Mouse (Mus musculus) kidney, adult 2 months (tissue): ENCODE measurements around the gene Tbx3. TPM values are rescaled to one million over a fixed set of nuclear protein-coding genes. Genes with fewer than 3 reads are reported as not detected.

Experiments used
- DNase-seq: peaks from one replicate; pipeline ENCODE4 v3.0.0; 2021
- H3K27ac ChIP-seq: fragments of 200-500 bp; 2 replicates; pipeline ENCODE4 v1.5.1; 2012; ENCODE audit warnings: low read depth, low read length, control low read depth, inconsistent platforms; ENCODE audit not compliant: insufficient read depth
- H3K27me3 ChIP-seq: fragments of 200-500 bp; replicated peaks from 2 replicates; pipeline ENCODE4 v1.6.1; 2012; ENCODE audit warnings: mild to moderate bottlenecking, moderate library complexity, low read length, inconsistent platforms; ENCODE audit not compliant: control insufficient read depth, insufficient read depth
- H3K36me3 ChIP-seq: fragments of 200-500 bp; 2 replicates; pipeline ENCODE4 v1.6.1; 2012; ENCODE audit warnings: mild to moderate bottlenecking, moderate library complexity, low read length, inconsistent platforms; ENCODE audit not compliant: control insufficient read depth, insufficient read depth
- H3K4me1 ChIP-seq: fragments of 200-500 bp; 2 replicates; pipeline ENCODE4 v1.6.1; 2011; ENCODE audit warnings: low read length; ENCODE audit not compliant: control insufficient read depth, insufficient read depth
- H3K4me3 ChIP-seq: fragments of 200-500 bp; 2 replicates; pipeline ENCODE4 v1.5.1; 2011; ENCODE audit warnings: mild to moderate bottlenecking, low read depth, low read length, control low read depth; ENCODE audit not compliant: insufficient read depth
- CTCF ChIP-seq: fragments of 200-500 bp; conservative IDR thresholded peaks from 2 replicates; pipeline ENCODE4 v1.5.1; 2011; ENCODE audit warnings: low read depth, mild to moderate bottlenecking, control low read depth, low read length, moderate library complexity, mixed read lengths; ENCODE audit not compliant: insufficient read depth, insufficient read length
- POLR2A ChIP-seq: fragments of 200-500 bp; IDR thresholded peaks from one replicate; pipeline ENCODE4 v1.6.1; 2011; ENCODE audit warnings: low read depth, low read length, control low read depth
- WGBS: fragments of 180-500 bp; shearing (Covaris S2); methylation state at CpG from one replicate; pipeline ENCODE4 v1.1.7; 2018; 5-methylcytosine and 5-hydroxymethylcytosine counted together
- polyA plus RNA-seq: library from polyadenylated mRNA; depleted of rRNA; stranded (reverse); fragments of >200 nt; gene quantifications from 2 replicates; pipeline ENCODE4 v1.2.3, GENCODE M21; 2012; rRNA removed

The Tbx3 gene
- polyA plus RNA-seq = 6.9 and 12.2 TPM in 2 replicates

- H3K27me3 ChIP-seq = peaks cover 3% of the 10 kb centered on the region; the same call in 1 of the 2 replicates
- no peaks in the 10 kb centered on the region for H3K4me1 ChIP-seq
These were observed at the start of gene Tbx3 for GRCm38 (mm10) chr5:119670566-119671108. TSS of gene Tbx3 (plus strand) at chr5:119670669.

GRCm38 (mm10) chr5:119622076-119622475 lies 48.4 kb upstream of the Tbx3 start:
- DNase-seq = no peak

More at GRCm38 (mm10) chr5:119670566-119671108, at the start of gene Tbx3:
- TF ChIP-seq CTCF = peak; percentile 45
- no peak for TF ChIP-seq POLR2A
- DNase-seq = peak; percentile 93
- H3K27ac ChIP-seq = peak within 1 kb of the TSS; percentile 66
- WGBS = 0% methylated on average over 43 of the region's 43 CpGs
- H3K36me3 ChIP-seq = no peaks in the 10 kb centered on the region
- peak within 1 kb of the TSS; percentile 65 for H3K4me3 ChIP-seq

GRCm38 (mm10) chr5:119624554-119624953 lies 45.9 kb upstream of the Tbx3 start:
- Histone ChIP-seq H3K27ac (no peak overlapping the region), H3K36me3 (no peaks in the 10 kb centered on the region), H3K27me3 (no peaks in the 10 kb centered on the region), H3K4me3 (no peak overlapping the region), H3K4me1 (no peaks in the 10 kb centered on the region)
- WGBS = 44% methylated on average over 1 of the region's 1 CpGs
- TF ChIP-seq POLR2A = no peak
- DNase-seq = no peak

More at GRCm38 (mm10) chr5:119622076-119622475, 48.4 kb upstream of the Tbx3 start:
- Histone ChIP-seq H3K27me3 (no peaks in the 10 kb centered on the region), H3K4me1 (no peaks in the 10 kb centered on the region), H3K4me3 (no peak overlapping the region), H3K27ac (no peak overlapping the region), H3K36me3 (no peaks in the 10 kb centered on the region)
- TF ChIP-seq CTCF (no peak), POLR2A (no peak)
- WGBS = 85% methylated on average over 1 of the region's 1 CpGs

- DNase-seq = no peak
- WGBS = 10% methylated on average over 13 of the region's 13 CpGs
- H3K36me3 ChIP-seq = no peaks in the 10 kb centered on the region
- no peaks in the 10 kb centered on the region for H3K27me3 ChIP-seq
- no peak for TF ChIP-seq POLR2A
- no peak for TF ChIP-seq CTCF
- no peak overlapping the region for H3K27ac ChIP-seq
- no peaks in the 10 kb centered on the region for H3K4me1 ChIP-seq
- H3K4me3 ChIP-seq = no peak overlapping the region
These were observed 44.9 kb upstream of the Tbx3 start for GRCm38 (mm10) chr5:119625603-119626002.

GRCm38 (mm10) chr5:119626154-119626553 lies 44.3 kb upstream of the Tbx3 start:
- Histone ChIP-seq H3K27me3 (no peaks in the 10 kb centered on the region), H3K36me3 (no peaks in the 10 kb centered on the region), H3K4me1 (no peaks in the 10 kb centered on the region), H3K4me3 (no peak overlapping the region), H3K27ac (no peak overlapping the region)
- TF ChIP-seq CTCF (no peak), POLR2A (no peak)
- WGBS = 31% methylated on average over 9 of the region's 9 CpGs
- no peak for DNase-seq

GRCm38 (mm10) chr5:119626662-119627061 lies 43.8 kb upstream of the Tbx3 start:
- H3K4me3 ChIP-seq = no peak overlapping the region
- TF ChIP-seq CTCF = no peak
- no peak for TF ChIP-seq POLR2A
- no peak overlapping the region for H3K27ac ChIP-seq
- no peaks in the 10 kb centered on the region for H3K27me3 ChIP-seq
- DNase-seq = peak; percentile 19
- H3K36me3 ChIP-seq = no peaks in the 10 kb centered on the region
- no peaks in the 10 kb centered on the region for H3K4me1 ChIP-seq
- 13% methylated on average over 22 of the region's 22 CpGs for WGBS

GRCm38 (mm10) chr5:119628100-119628499 lies 42.4 kb upstream of the Tbx3 start:
- DNase-seq = no peak
- WGBS = 79% methylated on average over 3 of the region's 3 CpGs
- Histone ChIP-seq H3K36me3 (no peaks in the 10 kb centered on the region), H3K4me3 (no peak overlapping the region), H3K27me3 (no peaks in the 10 kb centered on the region), H3K27ac (no peak overlapping the region), H3K4me1 (no peaks in the 10 kb centered on the region)
- TF ChIP-seq POLR2A = no peak
- no peak for TF ChIP-seq CTCF
